Mouse (Mus musculus) heart, postnatal 25 days (tissue): ENCODE measurements at regions not wholly inside any gene's neighbourhood (a gene's known extent, or its start where the extent isn't known, plus 50 kb on each side); places are given as distances from the start of the nearest gene placed in this dataset.

Experiments
- DNase-seq: peaks from one replicate; pipeline ENCODE4 v3.0.0; 2022; ENCODE audit warnings: low spot score
- intact Hi-C: fragments of 180-260 bp; cut with DNase I; formaldehyde crosslinking; loops from one replicate; pipeline ENCODE4 v1.15.1; 2025

DNA sequence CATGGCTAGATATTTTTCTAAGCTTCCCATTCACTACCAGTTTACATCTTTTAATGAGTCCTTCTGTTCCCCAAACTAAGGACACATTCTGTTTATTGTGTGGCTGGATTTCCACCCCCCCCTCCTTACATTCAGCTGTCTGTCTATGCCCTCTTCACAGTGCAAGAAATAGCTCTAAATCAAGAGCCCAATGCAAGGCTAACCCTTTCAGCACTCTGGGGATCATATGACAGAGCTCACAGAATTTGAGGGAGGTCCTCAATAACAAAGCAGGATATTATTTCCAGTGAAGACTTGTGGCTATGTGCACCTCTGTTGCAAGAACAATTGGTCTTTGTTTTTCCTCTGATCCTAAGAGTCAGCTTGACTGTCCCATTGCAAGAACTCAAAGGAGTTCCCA is 874.1 kb upstream of the Gje1 start:
- intact Hi-C loops, result no loop called here
- no peak for DNase-seq

DNA sequence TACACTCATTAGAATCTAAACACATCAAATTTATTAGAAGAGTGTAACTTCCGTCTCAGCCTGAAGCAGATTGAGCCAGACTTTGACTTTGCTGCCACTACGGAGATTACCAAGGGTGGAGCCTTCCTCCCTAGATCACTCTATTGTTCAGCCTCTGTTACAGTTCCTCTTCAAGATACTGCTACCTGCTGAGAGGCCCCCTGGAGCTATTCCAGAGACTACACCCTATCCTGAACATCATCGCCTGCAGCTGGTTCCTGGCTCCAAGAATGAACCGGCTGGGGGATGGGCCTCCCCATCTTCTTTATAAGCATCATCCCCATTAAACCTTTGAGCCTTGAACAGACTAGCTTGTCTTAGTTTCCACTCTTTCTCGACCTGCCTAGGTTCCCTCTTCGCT is 868.1 kb upstream of the Gje1 start:
- intact Hi-C loops, result no loop called here
- peak; percentile 2 for DNase-seq

DNA sequence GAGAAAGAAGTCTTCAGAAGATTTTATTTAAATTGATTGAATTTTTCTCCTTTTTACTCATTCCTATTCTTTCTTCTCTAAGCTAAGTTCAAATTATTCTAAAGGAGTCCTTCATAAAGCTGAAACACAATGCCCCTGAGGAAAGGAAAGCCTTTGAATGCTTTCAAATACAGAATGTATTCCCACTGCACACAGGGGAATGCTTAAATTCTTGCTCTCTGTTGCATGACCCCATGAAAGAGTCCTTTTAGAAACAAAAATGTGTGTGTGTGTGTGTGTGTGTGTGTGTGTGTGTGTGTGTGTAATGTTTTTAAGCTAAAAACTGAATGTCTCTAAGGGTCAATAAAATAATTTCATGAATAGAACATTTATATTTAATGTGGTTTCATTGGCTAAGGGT is 846.1 kb upstream of the Gje1 start:
- intact Hi-C loops, result no loop called here

DNA sequence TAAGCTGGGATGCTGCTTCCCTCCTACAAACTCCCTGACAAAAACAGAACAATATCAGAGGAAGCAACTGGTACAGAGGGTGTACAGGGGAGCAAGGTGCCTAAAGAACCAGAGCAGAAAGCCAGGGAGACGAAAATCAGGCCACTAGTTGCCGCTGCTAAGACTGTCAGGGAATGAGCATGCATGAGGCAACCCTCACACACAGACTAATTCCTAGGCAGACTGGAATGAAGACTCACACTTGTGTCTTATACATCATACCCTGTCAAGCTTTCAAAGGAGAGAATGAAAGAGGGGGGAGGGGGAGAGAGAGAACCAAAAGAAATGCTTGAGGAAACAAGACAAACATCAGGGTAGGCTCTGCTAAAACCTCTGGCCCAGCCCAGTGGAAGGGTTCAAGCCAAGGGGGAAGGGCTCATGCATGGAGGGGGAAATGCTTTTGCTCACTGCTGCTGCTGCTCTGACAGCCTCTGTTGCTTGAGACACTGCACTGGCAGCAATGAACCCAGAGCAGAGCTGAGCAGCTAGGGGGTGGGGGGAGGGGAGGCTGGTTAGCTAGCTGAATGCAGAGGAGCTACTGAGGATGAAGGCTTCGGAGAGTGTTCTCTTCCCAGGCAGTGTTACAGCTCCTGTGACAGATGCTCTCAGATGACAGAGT is 835.5 kb upstream of the Gje1 start:
- intact Hi-C loops, result no loop called here
- DNase-seq, result no peak

More for the DNA sequence above, 846.1 kb upstream of the Gje1 start:
- no peak for DNase-seq

DNA sequence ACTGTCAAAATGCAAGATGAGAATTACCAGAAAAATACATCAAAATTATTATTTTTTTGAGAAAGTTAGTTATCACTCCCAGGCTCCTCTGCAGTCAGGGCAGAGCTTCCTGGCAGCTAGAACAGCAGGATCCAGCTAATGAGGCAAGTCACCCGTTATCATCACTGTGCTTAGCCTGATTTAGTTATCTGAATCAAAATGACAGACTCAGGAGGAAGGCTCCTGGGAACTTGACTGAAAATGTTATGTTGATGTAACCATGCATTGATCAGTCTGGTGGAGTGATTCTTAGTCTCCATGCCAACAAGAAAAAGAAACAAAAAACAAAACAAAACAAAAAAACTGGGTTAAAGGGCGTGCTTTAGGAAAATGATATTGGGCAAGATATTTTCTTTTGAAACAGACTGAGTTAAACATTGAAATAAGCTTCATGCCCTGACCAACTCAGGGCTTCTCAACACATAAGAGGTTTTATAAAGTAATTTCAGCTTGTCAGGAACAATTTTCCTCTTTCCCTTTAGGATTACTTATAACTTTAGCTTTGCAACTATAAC is 823.9 kb upstream of the Gje1 start:
- no peak for DNase-seq
- intact Hi-C loops, result no loop called here

- no peak for DNase-seq
- intact Hi-C loops, result no loop called here
These were observed 822.9 kb upstream of the Gje1 start for GRCm38 (mm10) chr10:15540780-15541426.

GRCm38 (mm10) chr10:15536053-15536452 is 818.0 kb upstream of the Gje1 start:
- intact Hi-C loops, result no loop called here
- no peak for DNase-seq

DNA sequence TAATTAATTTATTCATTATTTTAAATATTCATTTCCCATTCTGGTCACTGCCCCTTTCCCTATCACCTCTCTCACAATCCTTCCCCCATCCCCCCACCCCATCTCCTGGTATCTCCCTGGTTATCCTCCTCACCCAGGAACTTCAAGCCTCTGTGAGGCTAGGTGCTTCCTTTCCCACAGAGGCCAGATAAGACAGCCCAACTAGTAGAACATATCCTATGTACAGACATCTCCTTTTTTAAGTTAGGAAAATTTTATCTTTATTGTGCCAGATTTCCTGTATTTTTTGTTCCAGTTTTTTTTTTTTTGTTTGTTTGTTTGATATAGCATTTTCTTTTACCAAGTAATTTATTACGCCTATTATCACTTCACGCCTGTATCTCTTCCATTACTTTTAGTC is 769.4 kb upstream of the Gje1 start:
- DNase-seq, result no peak
- intact Hi-C loops, result no loop called here

- DNase-seq, result no peak
- intact Hi-C loops, result no loop called here
These were observed 725.3 kb upstream of the Gje1 start for GRCm38 (mm10) chr10:15443281-15443680.

GRCm38 (mm10) chr10:15441216-15441615 is 723.2 kb upstream of the Gje1 start:
- intact Hi-C loops, result no loop called here
- DNase-seq, result no peak

DNA sequence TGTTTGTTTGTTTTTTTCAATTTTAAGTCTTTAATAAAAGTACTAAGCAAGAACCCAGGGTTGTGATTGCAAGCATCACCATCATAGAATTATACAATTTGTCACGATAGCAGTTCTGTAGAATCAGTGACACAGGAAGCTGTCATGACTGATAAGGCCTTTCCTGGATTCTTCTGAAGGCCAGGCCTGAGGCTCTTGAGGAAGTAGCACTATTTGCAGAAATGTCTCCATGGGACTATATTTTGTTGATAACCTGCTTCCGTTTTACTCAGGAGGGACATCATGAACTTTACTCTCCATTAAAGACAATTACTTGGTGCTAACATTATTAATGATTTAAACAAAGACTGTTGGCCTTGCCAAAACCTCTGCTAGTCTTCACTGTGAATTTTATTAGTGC is 708.7 kb upstream of the Gje1 start:
- intact Hi-C loops, result loop anchor here (5.0 kb wide), 2 partner anchors 34 to 124 kb away; no protein-coding TSS in a partner anchor
- no peak for DNase-seq

- intact Hi-C loops, result no loop called here
- no peak for DNase-seq
These were observed 688.2 kb upstream of the Gje1 start for GRCm38 (mm10) chr10:15406211-15406610.

- DNase-seq, result no peak
- intact Hi-C loops, result no loop called here
These were observed 687.7 kb upstream of the Gje1 start for GRCm38 (mm10) chr10:15405706-15406105.

DNA sequence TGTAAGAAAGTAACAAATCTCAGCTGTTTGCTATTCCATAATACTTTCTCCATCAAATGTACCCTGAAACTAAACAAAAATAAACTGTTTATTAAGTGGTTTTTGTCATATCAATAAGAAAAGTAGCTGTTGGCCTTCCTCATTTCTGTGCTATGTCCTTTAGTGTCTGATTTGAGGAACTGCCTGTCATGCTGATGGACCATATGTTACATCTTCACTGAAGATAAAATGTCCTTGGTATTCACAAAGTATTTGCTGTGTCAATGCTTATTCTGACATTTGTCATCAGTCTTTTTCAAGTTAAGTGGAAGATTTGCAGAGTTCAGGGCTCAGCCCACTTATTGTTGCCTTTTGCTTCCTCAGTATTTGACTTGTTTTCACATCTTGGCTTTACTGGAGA is 682.0 kb upstream of the Gje1 start:
- no peak for DNase-seq
- intact Hi-C loops, result no loop called here

- no peak for DNase-seq
- intact Hi-C loops, result no loop called here
These were observed 679.1 kb upstream of the Gje1 start for GRCm38 (mm10) chr10:15397114-15397513.

DNA sequence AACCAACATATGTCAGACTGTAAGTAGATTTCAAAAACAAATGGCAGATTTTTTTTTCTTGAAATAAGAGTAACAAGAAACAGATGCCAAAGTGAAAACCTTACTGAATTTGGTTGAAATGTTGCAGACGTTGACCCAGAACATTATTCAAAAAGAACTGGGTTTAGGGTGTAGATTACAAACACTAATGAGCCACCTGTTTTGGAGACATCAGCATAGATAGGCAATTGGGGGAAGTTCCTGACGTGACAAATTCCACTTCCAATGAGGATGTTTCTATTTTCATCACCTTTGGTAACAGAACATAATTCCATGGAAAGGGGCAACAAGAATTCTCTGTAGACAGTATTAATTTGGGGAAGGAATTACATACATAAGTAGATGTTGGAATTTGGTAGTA is 677.3 kb upstream of the Gje1 start:
- intact Hi-C loops, result no loop called here
- DNase-seq, result no peak

DNA sequence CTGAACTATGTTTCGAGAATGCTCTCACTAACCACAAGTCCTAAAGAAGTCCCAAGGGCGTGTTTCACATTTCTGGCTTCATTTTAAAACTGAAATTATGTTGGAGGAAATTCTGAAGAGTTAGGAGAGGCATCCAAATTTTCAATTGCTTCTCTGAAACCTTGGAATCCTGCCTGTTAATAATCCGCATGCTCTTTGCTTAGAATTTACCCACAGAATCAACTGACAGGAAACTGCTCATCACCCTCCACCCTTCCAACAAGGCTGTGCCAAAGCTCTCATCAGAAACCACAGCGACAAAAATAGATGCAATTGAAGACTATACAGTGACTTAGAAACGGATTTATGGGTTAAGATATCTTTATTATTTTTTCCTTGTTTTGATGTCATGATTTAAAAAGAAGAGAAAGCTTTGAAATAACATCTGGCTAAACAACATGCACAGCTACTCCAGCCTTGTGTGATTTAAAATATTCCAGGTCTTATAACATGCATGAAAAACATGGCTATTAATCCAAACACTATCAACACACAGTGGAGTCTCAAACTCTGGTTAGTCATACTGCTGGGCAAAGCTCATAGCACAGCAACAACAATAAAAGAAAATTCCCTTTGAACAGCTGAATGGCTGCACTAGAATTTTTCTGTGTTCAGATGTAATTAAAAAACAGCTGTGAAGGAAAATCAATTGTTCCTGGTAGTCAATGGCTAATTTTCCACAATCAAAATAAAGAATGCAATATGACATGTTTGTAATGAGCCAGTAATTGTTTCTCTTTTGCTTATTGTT is 674.2 kb upstream of the Gje1 start:
- no peak for DNase-seq
- intact Hi-C loops, result loop anchor here (5.0 kb wide), 1 partner anchor 35 kb away; no protein-coding TSS in a partner anchor

DNA sequence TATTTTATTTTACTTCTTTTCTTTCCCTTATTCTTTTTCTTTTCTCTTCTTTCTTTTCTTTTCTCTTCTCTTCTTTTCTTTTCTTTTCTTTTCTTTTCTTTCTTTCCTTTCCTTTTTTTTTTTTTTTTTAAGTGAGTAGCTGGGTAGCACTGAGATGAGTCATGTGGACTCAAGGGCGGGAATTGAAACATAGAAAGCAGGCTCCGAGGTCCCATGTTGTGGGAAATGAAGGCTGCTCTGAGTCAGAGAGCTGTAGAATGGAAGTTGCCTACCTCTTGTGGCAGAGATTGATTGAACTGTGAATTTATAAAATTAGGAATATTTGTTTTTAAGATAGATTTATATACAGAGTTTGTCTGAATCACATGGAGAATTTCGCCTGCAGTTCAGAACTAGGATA is 655.6 kb upstream of the Gje1 start:
- intact Hi-C loops, result no loop called here
- no peak for DNase-seq
